Mouse (Mus musculus): Measurements from ENCODE around the gene Cbx4.

Cbx4 gene

GRCm38 (mm10) chr11:119043761-119044550 is 42.1 kb downstream of the Cbx4 start:
- ATAC-seq (ENCODE audit: insufficient number of reproducible peaks, low FRiP score, low TSS enrichment) = no peak

- ATAC-seq (ENCODE audit: insufficient number of reproducible peaks, low FRiP score, low TSS enrichment) = no peak
These were observed 42.8 kb downstream of the Cbx4 start for GRCm38 (mm10) chr11:119043273-119043540.

GRCm38 (mm10) chr11:119042466-119043272 is 43.4 kb downstream of the Cbx4 start:
- ATAC-seq (ENCODE audit: insufficient number of reproducible peaks, low FRiP score, low TSS enrichment) = no peak

- ATAC-seq (ENCODE audit: insufficient number of reproducible peaks, low FRiP score, low TSS enrichment) = no peak
These were observed 44.1 kb downstream of the Cbx4 start for GRCm38 (mm10) chr11:119041750-119042465.

GRCm38 (mm10) chr11:119041325-119041716 is 44.7 kb downstream of the Cbx4 start:
- ATAC-seq (ENCODE audit: insufficient number of reproducible peaks, low FRiP score, low TSS enrichment) = peak; percentile 51; the same call in 1 of the 2 replicates

- peak; percentile 80; the same call in 1 of the 2 replicates for ATAC-seq (ENCODE audit: insufficient number of reproducible peaks, low FRiP score, low TSS enrichment)
These were observed 45.3 kb downstream of the Cbx4 start, which contains the start of gene Cbx8 for GRCm38 (mm10) chr11:119040600-119041324. Cbx8 (minus strand) TSS chr11:119040969.

- ATAC-seq (ENCODE audit: insufficient number of reproducible peaks, low FRiP score, low TSS enrichment) = no peak
These were observed 46.1 kb downstream of the Cbx4 start for GRCm38 (mm10) chr11:119039732-119040512.

- no peak for ATAC-seq (ENCODE audit: insufficient number of reproducible peaks, low FRiP score, low TSS enrichment)
These were observed 47.1 kb downstream of the Cbx4 start for GRCm38 (mm10) chr11:119038744-119039484.

GRCm38 (mm10) chr11:119037780-119038401 is 48.1 kb downstream of the Cbx4 start:
- no peak for ATAC-seq (ENCODE audit: insufficient number of reproducible peaks, low FRiP score, low TSS enrichment)

GRCm38 (mm10) chr11:119036934-119037779 is 48.9 kb downstream of the Cbx4 start:
- no peak for ATAC-seq (ENCODE audit: insufficient number of reproducible peaks, low FRiP score, low TSS enrichment)

- no peak for ATAC-seq (ENCODE audit: insufficient number of reproducible peaks, low FRiP score, low TSS enrichment)
These were observed 49.6 kb downstream of the Cbx4 start for GRCm38 (mm10) chr11:119036447-119036846.

GRCm38 (mm10) chr11:119035686-119036165 is 50.3 kb downstream of the Cbx4 start:
- ATAC-seq (ENCODE audit: insufficient number of reproducible peaks, low FRiP score, low TSS enrichment) = no peak

- no peak for ATAC-seq (ENCODE audit: insufficient number of reproducible peaks, low FRiP score, low TSS enrichment)
These were observed 50.8 kb downstream of the Cbx4 start for GRCm38 (mm10) chr11:119035094-119035685.

- no peak for ATAC-seq (ENCODE audit: insufficient number of reproducible peaks, low FRiP score, low TSS enrichment)
These were observed 51.4 kb downstream of the Cbx4 start for GRCm38 (mm10) chr11:119034635-119035034.

- ATAC-seq (ENCODE audit: insufficient number of reproducible peaks, low FRiP score, low TSS enrichment) = no peak
These were observed 52.0 kb downstream of the Cbx4 start for GRCm38 (mm10) chr11:119033874-119034558.

Data from cerebellum, adult (tissue).